Mouse (Mus musculus): ENCODE results near the gene Ugt1a7c. TPM values are rescaled to one million over a fixed set of nuclear protein-coding genes. Genes with fewer than 3 reads are reported as not detected.
"Not testable (repeated sequence)": the region's sequence is repeated elsewhere in the genome, so short reads cannot be mapped to it uniquely, and the experiment has no call there.

Gene Ugt1a7c
- polyA plus RNA-seq, 1 experiment from 2014 or later: 10.7 TPM

GRCm38 (mm10) chr1:88223591-88223990 lies 128.7 kb downstream of the Ugt1a7c start:
- Histone ChIP-seq H3K4me1 (replicated peaks; ENCODE audit: insufficient read depth, low read length) (no peaks in the 10 kb centered on the region), H3K27me3 (ENCODE audit: insufficient read depth, low read length) (no peaks in the 10 kb centered on the region), H3K4me2 (ENCODE audit: low read length) (no peak overlapping the region), H3K27ac (no peak overlapping the region), H3K36me3 (ENCODE audit: insufficient read depth, low read length) (no peaks in the 10 kb centered on the region), H3K9me3 (replicated peaks; ENCODE audit: low read length) (peaks cover 7% of the 10 kb centered on the region; the same call in 1 of the 2 replicates), H3K9ac (ENCODE audit: low read depth, low read length) (no peak overlapping the region), H3K4me3 (replicated peaks; ENCODE audit: low read depth, low read length) (no peak overlapping the region)
- WGBS: 51% methylated on average over 1 of the region's 1 CpGs
- DNase-seq (ENCODE audit: low spot score): no peak
- ATAC-seq (replicated peaks; ENCODE audit: low FRiP score, low read depth): no peak
- TF ChIP-seq CTCF (IDR thresholded peaks at IDR 0.05; ENCODE audit: low read depth): no peak

- DNase-seq (ENCODE audit: low spot score): no peak
- Histone ChIP-seq H3K4me3 (replicated peaks; ENCODE audit: low read depth, low read length) (no peak overlapping the region), H3K4me2 (ENCODE audit: low read length) (no peak overlapping the region), H3K27me3 (ENCODE audit: insufficient read depth, low read length) (no peaks in the 10 kb centered on the region), H3K36me3 (ENCODE audit: insufficient read depth, low read length) (no peaks in the 10 kb centered on the region), H3K27ac (no peak overlapping the region), H3K9me3 (replicated peaks; ENCODE audit: low read length) (peaks cover 13% of the 10 kb centered on the region; the same call in 1 of the 2 replicates), H3K9ac (ENCODE audit: low read depth, low read length) (no peak overlapping the region), H3K4me1 (replicated peaks; ENCODE audit: insufficient read depth, low read length) (no peaks in the 10 kb centered on the region)
- WGBS: 68% methylated on average over 2 of the region's 2 CpGs
- no peak for TF ChIP-seq CTCF (IDR thresholded peaks at IDR 0.05; ENCODE audit: low read depth)
- ATAC-seq (replicated peaks; ENCODE audit: low FRiP score, low read depth): no peak
Measured at GRCm38 (mm10) chr1:88224029-88224776, 129.3 kb downstream of the Ugt1a7c start.

- H3K9me3 ChIP-seq (replicated peaks; ENCODE audit: low read length): peaks cover 22% of the 10 kb centered on the region; the same call in 1 of the 2 replicates
- not testable (repeated sequence) for H3K4me2 ChIP-seq (ENCODE audit: low read length); H3K4me3 ChIP-seq (replicated peaks; ENCODE audit: low read depth, low read length); H3K9ac ChIP-seq (ENCODE audit: low read depth, low read length); ATAC-seq (replicated peaks; ENCODE audit: low FRiP score, low read depth); H3K27me3 ChIP-seq (ENCODE audit: insufficient read depth, low read length); DNase-seq (ENCODE audit: low spot score); H3K27ac ChIP-seq; H3K36me3 ChIP-seq (ENCODE audit: insufficient read depth, low read length); H3K4me1 ChIP-seq (replicated peaks; ENCODE audit: insufficient read depth, low read length)
- WGBS: 44% methylated on average over 2 of the region's 2 CpGs
Measured at GRCm38 (mm10) chr1:88225301-88225700, 130.4 kb downstream of the Ugt1a7c start.

GRCm38 (mm10) chr1:88225741-88226140 lies 130.9 kb downstream of the Ugt1a7c start:
- H3K9me3 ChIP-seq (replicated peaks; ENCODE audit: low read length): peaks cover 23% of the 10 kb centered on the region; the same call in 1 of the 2 replicates

GRCm38 (mm10) chr1:88226670-88227379 lies 132.0 kb downstream of the Ugt1a7c start, which contains the start of gene Mroh2a:
Mroh2a (plus strand) TSS chr1:88226986.
- no peak within 1 kb of the TSS for H3K4me2 ChIP-seq (ENCODE audit: low read length)
- ATAC-seq (replicated peaks; ENCODE audit: low FRiP score, low read depth) (no peak), DNase-seq (ENCODE audit: low spot score) (no peak)
- no peak for TF ChIP-seq CTCF (IDR thresholded peaks at IDR 0.05; ENCODE audit: low read depth)
- H3K9me3 ChIP-seq (replicated peaks; ENCODE audit: low read length): peaks cover 34% of the 10 kb centered on the region; the same call in 1 of the 2 replicates
- H3K27ac ChIP-seq: no peak within 1 kb of the TSS
- no peak within 1 kb of the TSS for H3K9ac ChIP-seq (ENCODE audit: low read depth, low read length)
- H3K27me3 ChIP-seq (ENCODE audit: insufficient read depth, low read length): no peaks in the 10 kb centered on the region
- H3K4me3 ChIP-seq (replicated peaks; ENCODE audit: low read depth, low read length): no peak within 1 kb of the TSS
- H3K4me1 ChIP-seq (replicated peaks; ENCODE audit: insufficient read depth, low read length): no peaks in the 10 kb centered on the region
- H3K36me3 ChIP-seq (ENCODE audit: insufficient read depth, low read length): no peaks in the 10 kb centered on the region
- WGBS: 57% methylated on average over 5 of the region's 5 CpGs

More at GRCm38 (mm10) chr1:88225741-88226140, 130.9 kb downstream of the Ugt1a7c start:
- Histone ChIP-seq H3K27ac (no peak overlapping the region), H3K4me3 (replicated peaks; ENCODE audit: low read depth, low read length) (no peak overlapping the region), H3K9ac (ENCODE audit: low read depth, low read length) (no peak overlapping the region), H3K36me3 (ENCODE audit: insufficient read depth, low read length) (no peaks in the 10 kb centered on the region), H3K4me1 (replicated peaks; ENCODE audit: insufficient read depth, low read length) (no peaks in the 10 kb centered on the region), H3K27me3 (ENCODE audit: insufficient read depth, low read length) (no peaks in the 10 kb centered on the region), H3K4me2 (ENCODE audit: low read length) (no peak overlapping the region)
- no peak for TF ChIP-seq CTCF (IDR thresholded peaks at IDR 0.05; ENCODE audit: low read depth)
- DNase-seq (ENCODE audit: low spot score) (no peak), ATAC-seq (replicated peaks; ENCODE audit: low FRiP score, low read depth) (no peak)

GRCm38 (mm10) chr1:88227482-88227881 lies 132.6 kb downstream of the Ugt1a7c start:
- H3K9ac ChIP-seq (ENCODE audit: low read depth, low read length): no peak overlapping the region
- H3K27me3 ChIP-seq (ENCODE audit: insufficient read depth, low read length): no peaks in the 10 kb centered on the region
- DNase-seq (ENCODE audit: low spot score) (no peak), ATAC-seq (replicated peaks; ENCODE audit: low FRiP score, low read depth) (no peak)
- no peak overlapping the region for H3K4me3 ChIP-seq (replicated peaks; ENCODE audit: low read depth, low read length)
- no peak overlapping the region for H3K27ac ChIP-seq
- 61% methylated on average over 2 of the region's 2 CpGs for WGBS
- H3K4me1 ChIP-seq (replicated peaks; ENCODE audit: insufficient read depth, low read length): no peaks in the 10 kb centered on the region
- peaks cover 37% of the 10 kb centered on the region; the same call in 1 of the 2 replicates for H3K9me3 ChIP-seq (replicated peaks; ENCODE audit: low read length)
- TF ChIP-seq CTCF (IDR thresholded peaks at IDR 0.05; ENCODE audit: low read depth): no peak
- H3K4me2 ChIP-seq (ENCODE audit: low read length): no peak overlapping the region
- no peaks in the 10 kb centered on the region for H3K36me3 ChIP-seq (ENCODE audit: insufficient read depth, low read length)

All from kidney, postnatal 0 days (tissue).